Mouse (Mus musculus) E14TG2a.4 (cell line): Measurements from ENCODE around the gene Ccdc92.

Experiments
- CTCF ChIP-seq: conservative IDR thresholded peaks from 2 replicates; pipeline ENCODE4 v1.5.1; 2014; ENCODE audit warnings: low read length
- POU5F1 ChIP-seq: IDR thresholded peaks from 2 replicates; pipeline ENCODE4 v1.6.1; 2014; ENCODE audit warnings: low read length, borderline replicate concordance

GRCm38 (mm10) chr5:124879801-124880200 is 17.6 kb upstream of the Ccdc92 start:
- TF ChIP-seq POU5F1, result no peak
- TF ChIP-seq CTCF, result no peak
